Mouse (Mus musculus) fibroblast of lung, adult 2 months (primary cell): Measurements from ENCODE around the gene Olfr1215.
"Not testable (repeated sequence)": the region's sequence is repeated elsewhere in the genome, so short reads cannot be mapped to it uniquely, and the experiment has no call there.

ENCODE experiments used
- DNase-seq: peaks from one replicate; pipeline ENCODE4 v3.0.0-alpha.2; 2011; ENCODE audit warnings: low read depth

The Olfr1215 gene

DNA sequence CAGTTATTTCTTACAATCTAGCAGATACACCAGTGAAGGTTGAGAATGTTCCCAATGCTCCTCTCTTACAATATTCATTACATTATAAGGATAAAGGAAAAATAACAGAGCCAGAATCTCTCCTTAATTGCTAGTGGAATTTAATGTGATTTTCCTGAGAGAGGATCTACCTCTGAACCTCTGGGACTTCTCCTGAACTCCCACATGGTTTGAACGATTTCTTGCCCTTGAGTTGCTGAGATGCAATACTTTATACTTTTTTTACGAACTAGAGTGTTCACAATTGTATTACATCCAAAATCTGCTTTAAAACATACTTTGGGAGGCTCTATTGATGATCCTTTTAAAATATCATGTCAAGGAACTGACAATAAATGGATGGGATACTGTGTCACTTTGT lies at the start of gene Olfr1215:
TSS of gene Olfr1215 (minus strand) at position 101 of the 400 bp plus-strand sequence.
- no peak for DNase-seq

DNA sequence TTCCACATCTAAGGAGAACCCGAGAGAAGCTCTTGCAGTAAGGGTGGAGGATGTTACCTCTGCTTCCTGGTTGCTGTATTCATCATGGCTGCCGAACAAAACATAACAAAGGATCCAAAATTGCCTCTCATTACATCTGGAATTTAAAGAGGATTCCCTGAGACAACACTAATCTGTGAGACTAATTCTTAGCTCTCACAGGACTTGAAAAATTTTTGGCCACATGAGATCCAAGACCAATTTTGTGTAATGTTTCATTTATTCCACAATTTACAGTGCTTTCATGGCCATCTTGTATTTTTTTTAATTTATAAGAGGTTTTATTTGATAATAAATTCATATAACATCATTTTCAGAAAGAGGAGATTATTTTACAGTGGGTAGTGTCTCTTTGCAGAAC lies 25.2 kb upstream of the Olfr1215 start, which contains the start of gene Olfr1217:
TSS of gene Olfr1217 (minus strand) at position 101 of the 400 bp plus-strand sequence.
- no peak for DNase-seq

DNA sequence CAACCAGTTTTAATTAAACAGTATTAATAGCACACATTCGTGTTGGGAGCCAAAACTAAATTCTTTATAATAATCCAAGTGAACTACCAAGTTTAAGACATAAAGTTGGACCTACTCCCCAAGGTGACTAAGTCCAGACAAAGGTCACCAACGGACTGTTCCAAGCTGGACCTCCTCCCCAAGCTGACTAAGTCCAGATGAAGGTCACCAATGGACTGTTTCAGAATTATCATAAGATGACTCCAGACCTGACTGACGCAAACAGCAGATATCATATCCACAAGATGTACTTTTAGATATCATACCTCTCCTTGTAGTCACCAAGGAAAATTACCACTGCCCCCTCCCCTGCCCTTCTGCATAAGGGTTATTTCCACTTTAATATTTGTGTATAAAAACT lies 14.7 kb upstream of the Olfr1215 start:
- DNase-seq = not testable (repeated sequence)

- DNase-seq = no peak
Measured at GRCm38 (mm10) chr2:89018240-89018639, 11.5 kb upstream of the Olfr1215 start, which contains the start of gene Olfr1216. TSS of gene Olfr1216 (minus strand) at chr2:89018340.

DNA sequence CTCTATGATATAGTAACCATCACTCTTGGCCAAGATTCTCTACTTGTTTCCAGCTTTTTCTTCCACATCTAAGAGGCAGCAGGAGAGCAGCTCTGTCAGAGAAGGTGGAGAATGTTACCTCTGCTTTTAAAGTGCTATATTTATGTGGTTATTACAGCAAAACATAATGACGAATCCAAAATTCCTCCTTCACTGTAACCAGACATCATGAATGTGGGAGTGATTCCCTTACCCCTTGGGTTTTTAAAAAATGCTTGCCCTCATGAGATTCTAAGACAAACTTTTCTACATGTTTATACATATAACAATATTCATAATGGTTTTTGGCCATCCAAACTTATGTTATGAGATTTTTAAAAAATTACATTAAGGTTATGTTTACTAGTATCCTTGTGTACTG lies 14.2 kb downstream of the Olfr1215 start, which contains the start of gene Olfr1214:
TSS of gene Olfr1214 (minus strand) at position 101 of the 400 bp plus-strand sequence.
- no peak for DNase-seq

DNA sequence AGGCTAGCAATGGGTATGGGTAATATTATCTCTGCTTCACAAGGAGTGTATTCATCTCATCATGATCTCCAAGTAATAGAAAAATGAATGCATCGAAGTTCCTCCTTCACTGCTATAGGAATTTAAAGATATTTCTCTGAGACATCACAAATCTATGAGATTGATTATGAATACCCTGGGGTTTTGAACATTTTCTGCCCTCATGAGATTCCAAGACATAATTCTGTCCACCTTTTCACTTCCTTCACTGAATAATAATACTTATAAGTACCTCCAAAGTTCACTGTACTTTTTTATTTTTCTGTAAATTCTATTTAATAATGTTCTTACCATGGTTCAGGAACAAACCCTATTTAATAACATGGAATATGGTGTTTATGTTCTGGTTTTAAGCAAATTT lies 26.6 kb downstream of the Olfr1215 start, which contains the start of gene Gm13762:
TSS of gene Gm13762 (minus strand) at position 101 of the 400 bp plus-strand sequence.
- DNase-seq = no peak

DNA sequence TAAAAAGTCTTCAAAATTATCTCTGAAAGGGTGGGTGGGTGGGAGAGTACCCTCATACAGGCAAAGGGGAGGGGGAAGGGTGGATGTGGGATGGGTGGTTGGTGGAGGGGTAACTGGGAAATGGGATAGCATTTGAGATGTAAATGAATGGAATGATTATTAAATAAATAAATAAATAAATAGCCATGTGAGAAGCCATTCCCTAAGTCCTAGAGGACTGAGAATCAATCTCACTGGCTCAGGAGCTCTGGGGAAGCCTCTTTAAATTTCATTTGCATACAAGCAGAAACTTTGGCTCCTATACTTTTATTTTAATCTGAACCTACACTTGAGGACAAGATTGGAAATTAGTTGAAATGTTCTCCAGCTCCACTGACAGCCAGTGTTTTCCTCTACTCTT lies 53.1 kb downstream of the Olfr1215 start, which contains the start of gene Olfr1212:
TSS of gene Olfr1212 (plus strand) at position 301 of the 400 bp plus-strand sequence.
- no peak for DNase-seq
